Mouse (Mus musculus): ENCODE data around the gene Rbpms2.

GRCm38 (mm10) chr9:65580401-65581256 is 48.8 kb upstream of the Rbpms2 start:
- no peak for TF ChIP-seq CHD2 (IDR thresholded peaks at IDR 0.05; ENCODE audit: low read depth, low read length)
- TF ChIP-seq MAFK (IDR thresholded peaks at IDR 0.05; ENCODE audit: insufficient read depth, low read depth, low read length) = no peak
- no peak; the same call in 1 of the 2 replicates for TF ChIP-seq HCFC1 (IDR thresholded peaks at IDR 0.05; ENCODE audit: borderline replicate concordance, insufficient read depth, low read length)

Measured in ES-E14 (cell line).